Mouse (Mus musculus) macrophage (primary cell): ENCODE measurements around the gene Mlph. TPM values are rescaled to one million over a fixed set of nuclear protein-coding genes. Genes with fewer than 3 reads are reported as not detected.

Source experiments
- H3K27ac ChIP-seq: fragments of 350-480 bp; formaldehyde crosslinking; 2 replicates; pipeline ENCODE4 v1.9.0; 2021
- H3K36me3 ChIP-seq: fragments of 350-480 bp; formaldehyde crosslinking; 2 replicates; pipeline ENCODE4 v1.9.0; 2021; ENCODE audit errors: inconsistent target
- H3K4me3 ChIP-seq: fragments of 350-480 bp; formaldehyde crosslinking; 2 replicates; pipeline ENCODE4 v1.9.0; 2021; ENCODE audit errors: inconsistent target
- H3K79me2 ChIP-seq: fragments of 350-480 bp; formaldehyde crosslinking; 2 replicates; pipeline ENCODE4 v1.9.0; 2021; ENCODE audit errors: inconsistent target
- WGBS: methylation state at CpG from one replicate; pipeline ENCODE4 v1.1.7; 2026; ENCODE audit warnings: inconsistent platforms; ENCODE audit not compliant: missing documents; 5-methylcytosine and 5-hydroxymethylcytosine counted together
- polyA plus RNA-seq: library from polyadenylated mRNA; stranded (reverse); fragments of 250-400 nt; gene quantifications from 3 replicates; pipeline ENCODE4 v1.2.4, GENCODE M21; 2018; ENCODE audit warnings: inconsistent platforms

The Mlph gene
- polyA plus RNA-seq, 1 experiment from 2014 or later = 0.16 TPM

DNA sequence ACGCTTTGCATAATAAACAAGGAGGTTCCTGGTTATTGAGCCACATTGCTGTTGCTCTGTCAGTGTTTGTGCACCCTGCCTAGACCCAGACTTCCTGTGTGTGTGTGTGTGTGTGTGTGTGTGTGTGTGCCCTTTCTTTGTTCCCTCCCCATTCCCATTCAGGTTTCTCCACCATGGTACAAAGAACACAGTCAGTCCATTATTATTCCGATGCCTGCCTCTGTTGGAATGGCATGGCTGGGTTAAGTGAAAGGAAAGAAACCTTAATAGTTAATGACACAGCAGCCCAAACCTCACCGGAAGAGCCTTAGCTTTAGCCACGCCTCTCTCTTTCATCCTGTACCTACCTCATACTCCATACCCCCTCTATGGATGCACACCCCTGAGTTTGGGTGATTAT, 13.6 kb upstream of the Mlph start:
- no peaks in the 10 kb centered on the region for H3K36me3 ChIP-seq
- WGBS = 92% methylated on average over 4 of the region's 4 CpGs
- H3K79me2 ChIP-seq = no peaks in the 10 kb centered on the region
- no peak overlapping the region for H3K4me3 ChIP-seq
- H3K27ac ChIP-seq = no peak overlapping the region

DNA sequence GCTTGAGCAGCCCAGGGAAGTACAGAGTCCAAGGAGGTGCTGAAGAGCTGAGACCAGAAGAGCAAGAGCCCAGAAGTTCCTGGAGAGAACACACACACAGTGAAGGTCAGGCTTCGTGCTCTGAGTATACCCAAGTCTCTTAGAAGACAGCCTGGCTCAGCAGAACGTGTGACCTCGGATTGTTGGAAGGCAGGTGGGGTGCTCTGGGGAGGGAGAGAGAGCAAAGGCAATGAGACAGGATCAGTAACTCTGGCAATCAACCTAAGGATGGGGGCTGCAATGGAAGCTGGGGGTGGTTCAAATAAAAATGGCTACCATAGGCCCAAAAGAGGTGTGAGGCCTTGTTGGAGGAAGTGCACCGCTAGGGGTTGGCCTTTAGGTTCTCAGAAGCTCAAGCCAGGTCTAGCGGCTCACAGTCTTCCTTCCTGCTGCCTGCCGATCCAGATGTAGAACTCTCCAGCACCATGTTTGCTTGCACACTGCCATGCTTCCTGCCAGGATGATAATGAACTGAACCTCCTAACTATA, 13.1 kb upstream of the Mlph start:
- H3K4me3 ChIP-seq = no peak overlapping the region

DNA sequence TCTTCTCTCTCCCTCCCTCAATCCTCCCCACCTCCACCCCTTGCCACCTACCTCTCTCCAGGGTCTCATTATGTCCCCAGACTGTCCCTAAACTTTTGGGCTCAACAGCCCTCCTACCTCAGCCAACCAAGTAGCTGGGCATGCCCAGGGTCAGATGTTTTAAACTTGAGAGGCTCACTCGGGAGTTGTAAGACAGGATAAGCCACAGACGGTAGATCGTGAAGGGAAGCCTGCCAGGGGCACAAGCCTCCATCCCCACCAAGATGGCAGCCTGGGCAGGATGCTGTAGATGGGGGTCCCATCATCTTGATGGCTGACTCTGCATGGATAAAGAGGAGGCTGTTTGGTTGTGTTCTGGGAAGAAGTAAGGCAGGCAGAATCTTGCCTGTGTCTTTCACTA, 12.1 kb upstream of the Mlph start:
- 74% methylated on average over 3 of the region's 3 CpGs for WGBS
- no peaks in the 10 kb centered on the region for H3K36me3 ChIP-seq
- H3K79me2 ChIP-seq = no peaks in the 10 kb centered on the region
- no peak overlapping the region for H3K4me3 ChIP-seq
- no peak overlapping the region for H3K27ac ChIP-seq

More for the DNA sequence above, 13.1 kb upstream of the Mlph start:
- no peaks in the 10 kb centered on the region for H3K36me3 ChIP-seq
- WGBS = 85% methylated on average over 6 of the region's 6 CpGs
- H3K79me2 ChIP-seq = no peaks in the 10 kb centered on the region
- no peak overlapping the region for H3K27ac ChIP-seq

- Histone ChIP-seq H3K27ac (no peak overlapping the region), H3K4me3 (no peak overlapping the region), H3K79me2 (no peaks in the 10 kb centered on the region), H3K36me3 (no peaks in the 10 kb centered on the region)
- 73% methylated on average over 3 of the region's 3 CpGs for WGBS
Measured at GRCm38 (mm10) chr1:90903211-90903945, 11.5 kb upstream of the Mlph start.

DNA sequence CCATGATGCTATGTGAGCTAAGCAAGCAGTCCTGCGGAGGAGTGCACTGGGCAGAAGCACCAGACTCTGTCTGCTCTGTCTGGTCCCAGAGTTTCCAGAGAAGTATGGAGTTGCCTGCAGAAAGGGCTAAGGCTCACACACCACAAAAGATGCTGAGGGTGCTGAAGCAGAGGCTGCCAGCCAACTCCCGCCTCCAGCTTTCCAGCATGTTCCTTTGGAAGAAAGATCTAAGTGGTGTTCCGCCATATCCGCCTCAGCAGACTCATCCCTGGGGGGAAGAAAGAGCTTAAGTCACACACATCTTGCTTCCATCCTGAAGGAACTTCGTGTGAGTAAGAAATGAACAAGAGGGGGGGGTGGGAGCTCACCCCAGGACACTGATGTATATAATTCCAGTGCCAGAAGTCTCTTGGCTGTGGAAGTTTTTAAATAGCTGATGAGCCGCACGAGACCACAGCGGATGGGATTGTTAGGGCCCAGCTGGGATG, 10.9 kb upstream of the Mlph start:
- WGBS = 83% methylated on average over 8 of the region's 8 CpGs

DNA sequence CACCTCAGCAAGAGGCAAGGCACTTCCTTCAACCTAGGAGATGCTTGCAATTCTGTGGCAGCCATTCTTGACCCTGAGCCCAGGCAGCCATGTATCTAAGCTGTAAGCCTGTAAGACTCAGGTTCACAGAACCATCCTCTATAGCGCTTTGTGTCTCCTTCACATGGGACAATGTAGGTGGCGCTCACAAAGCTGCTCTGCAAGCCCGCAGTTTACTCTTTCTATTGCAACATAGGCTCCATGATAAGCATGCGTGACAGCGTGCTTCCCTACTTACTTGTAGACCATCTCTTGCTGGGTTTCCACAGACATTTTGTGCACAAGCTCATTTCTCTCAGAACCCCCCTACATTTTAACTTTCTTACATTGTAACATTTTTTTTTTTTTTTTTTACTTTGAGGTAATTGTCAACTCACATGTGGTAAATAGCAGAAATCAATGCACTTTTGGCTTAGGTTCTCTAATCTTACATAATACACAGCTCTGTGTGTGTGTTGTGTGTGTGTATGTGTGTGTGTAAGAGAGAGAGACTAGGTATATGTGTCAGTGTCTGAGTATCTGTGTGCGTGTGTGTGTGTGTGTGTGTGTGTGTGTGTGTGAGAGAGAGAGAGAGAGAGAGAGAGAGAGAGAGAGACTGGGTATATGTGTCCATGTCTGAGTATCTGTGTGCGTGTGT, 10.0 kb upstream of the Mlph start:
- no peaks in the 10 kb centered on the region for H3K79me2 ChIP-seq
- no peak overlapping the region for H3K27ac ChIP-seq
- no peak overlapping the region for H3K4me3 ChIP-seq
- no peaks in the 10 kb centered on the region for H3K36me3 ChIP-seq
- WGBS = 83% methylated on average over 5 of the region's 7 CpGs

More for the DNA sequence above, 10.9 kb upstream of the Mlph start:
- no peaks in the 10 kb centered on the region for H3K36me3 ChIP-seq
- no peak overlapping the region for H3K4me3 ChIP-seq
- H3K79me2 ChIP-seq = no peaks in the 10 kb centered on the region
- H3K27ac ChIP-seq = no peak overlapping the region

DNA sequence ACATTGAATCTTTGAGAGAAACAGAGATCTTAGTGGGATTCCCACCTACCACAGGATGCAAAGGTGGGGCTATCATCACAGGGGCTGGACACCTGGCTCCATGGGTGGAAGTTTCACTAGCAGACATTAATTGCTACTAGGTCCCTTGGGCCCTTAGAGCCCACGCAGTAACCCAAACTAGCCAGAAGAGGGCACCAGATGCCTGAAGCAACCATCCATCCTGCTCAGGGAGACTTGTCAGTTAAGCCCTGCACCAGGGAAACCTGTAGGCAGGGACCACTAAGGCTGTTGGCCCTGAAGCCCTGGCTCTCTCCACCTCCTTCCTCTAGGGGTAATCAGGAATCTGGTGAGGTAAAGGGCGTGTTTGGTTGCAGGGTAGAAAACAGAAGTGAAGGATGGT, 8.5 kb upstream of the Mlph start:
- Histone ChIP-seq H3K27ac (no peak overlapping the region), H3K4me3 (no peak overlapping the region), H3K79me2 (no peaks in the 10 kb centered on the region), H3K36me3 (no peaks in the 10 kb centered on the region)
- 22% methylated on average over 2 of the region's 2 CpGs for WGBS

DNA sequence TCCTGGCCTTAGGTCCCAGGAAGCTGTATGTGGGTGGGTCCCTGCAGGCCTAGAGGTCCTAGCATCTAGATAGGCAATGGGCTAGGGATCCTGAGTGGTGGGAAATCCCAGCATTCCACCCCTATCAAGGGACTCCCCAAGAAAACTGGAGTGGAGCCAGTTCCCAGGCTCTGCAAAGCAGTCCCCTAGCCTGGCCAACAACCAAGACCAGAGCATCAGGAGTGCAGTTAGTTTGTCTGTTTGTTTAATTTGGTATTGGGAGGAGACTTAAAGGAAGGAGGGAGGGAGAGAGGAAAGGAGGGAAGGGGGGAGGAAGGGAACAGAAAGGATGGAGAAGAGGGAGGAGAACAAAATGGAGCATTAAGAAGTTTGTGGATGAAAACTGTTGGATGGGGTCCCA, 5.7 kb upstream of the Mlph start:
- Histone ChIP-seq H3K27ac (no peak overlapping the region), H3K4me3 (no peak overlapping the region), H3K79me2 (no peaks in the 10 kb centered on the region), H3K36me3 (no peaks in the 10 kb centered on the region)

GRCm38 (mm10) chr1:90909631-90910152, 5.2 kb upstream of the Mlph start:
- Histone ChIP-seq H3K36me3 (no peaks in the 10 kb centered on the region), H3K27ac (no peak overlapping the region), H3K4me3 (no peak overlapping the region), H3K79me2 (no peaks in the 10 kb centered on the region)
- 26% methylated on average over 13 of the region's 17 CpGs for WGBS

DNA sequence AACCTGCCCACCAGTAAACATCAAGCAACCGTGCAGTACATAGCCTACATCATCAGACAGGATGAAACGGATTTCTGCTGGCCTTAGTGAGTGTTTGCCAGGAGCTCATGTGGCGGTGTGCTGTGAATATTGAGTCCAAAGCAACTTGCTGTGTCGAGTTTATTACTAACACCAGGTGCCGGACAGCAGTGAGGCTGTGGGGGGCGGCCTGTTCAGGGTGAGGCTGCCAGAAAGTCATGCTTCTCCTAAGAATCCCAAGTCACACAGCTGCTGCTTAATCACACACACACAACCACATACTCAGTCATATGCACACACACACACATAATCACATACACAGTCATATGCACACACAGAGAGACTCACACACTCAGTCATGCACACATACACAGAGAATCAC, 1.7 kb upstream of the Mlph start:
- H3K36me3 ChIP-seq = no peaks in the 10 kb centered on the region
- 92% methylated on average over 6 of the region's 6 CpGs for WGBS
- H3K4me3 ChIP-seq = no peak overlapping the region
- H3K27ac ChIP-seq = no peak overlapping the region
- no peaks in the 10 kb centered on the region for H3K79me2 ChIP-seq

DNA sequence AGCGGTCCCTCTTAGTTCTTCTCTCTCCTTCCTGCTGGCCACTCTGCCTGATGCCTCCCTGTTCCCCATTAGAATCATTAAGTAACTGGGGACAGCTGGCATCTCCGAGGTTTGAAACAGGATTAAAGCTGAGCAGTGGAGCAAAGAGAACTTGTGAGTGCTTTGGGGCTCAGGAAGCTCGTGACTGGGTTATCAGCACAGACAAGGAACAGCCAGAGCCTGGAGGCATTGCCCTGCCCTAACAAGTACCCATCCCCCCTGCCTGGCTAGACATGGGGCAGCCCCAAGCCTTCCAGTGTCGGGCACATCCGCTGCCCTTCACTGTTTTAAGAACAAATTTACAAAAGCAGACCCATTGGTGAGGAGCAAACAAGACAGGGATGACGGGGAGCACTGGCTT, 2.6 kb downstream of the Mlph start:
- no peaks in the 10 kb centered on the region for H3K36me3 ChIP-seq
- 61% methylated on average over 6 of the region's 6 CpGs for WGBS
- H3K27ac ChIP-seq = no peak overlapping the region
- no peak overlapping the region for H3K4me3 ChIP-seq
- H3K79me2 ChIP-seq = no peaks in the 10 kb centered on the region

GRCm38 (mm10) chr1:90921687-90922086, 6.8 kb downstream of the Mlph start:
- WGBS = 91% methylated on average over 9 of the region's 9 CpGs
- Histone ChIP-seq H3K79me2 (no peaks in the 10 kb centered on the region), H3K36me3 (no peaks in the 10 kb centered on the region), H3K4me3 (no peak overlapping the region), H3K27ac (no peak overlapping the region)

DNA sequence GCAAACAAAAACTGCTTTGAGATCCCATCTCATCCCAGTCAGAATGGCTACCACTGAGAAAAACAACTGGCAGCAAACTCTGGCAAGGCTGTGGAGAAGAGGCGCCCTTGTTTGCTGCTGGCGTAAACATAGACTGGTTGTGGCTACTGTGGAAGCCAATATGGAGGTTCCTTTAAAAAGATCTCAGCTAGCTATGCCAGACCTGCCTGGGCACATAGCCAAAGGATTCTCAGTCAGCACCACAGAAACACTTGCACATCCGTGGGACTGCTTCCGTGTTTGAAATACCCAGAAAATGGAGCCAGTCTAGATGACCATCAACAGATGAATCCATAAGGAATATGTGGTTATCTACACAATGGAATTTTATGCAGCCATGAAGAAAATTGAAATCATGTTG, 11.1 kb downstream of the Mlph start:
- Histone ChIP-seq H3K36me3 (no peaks in the 10 kb centered on the region), H3K27ac (no peak overlapping the region), H3K79me2 (no peaks in the 10 kb centered on the region), H3K4me3 (no peak overlapping the region)
- 80% methylated on average over 4 of the region's 4 CpGs for WGBS

DNA sequence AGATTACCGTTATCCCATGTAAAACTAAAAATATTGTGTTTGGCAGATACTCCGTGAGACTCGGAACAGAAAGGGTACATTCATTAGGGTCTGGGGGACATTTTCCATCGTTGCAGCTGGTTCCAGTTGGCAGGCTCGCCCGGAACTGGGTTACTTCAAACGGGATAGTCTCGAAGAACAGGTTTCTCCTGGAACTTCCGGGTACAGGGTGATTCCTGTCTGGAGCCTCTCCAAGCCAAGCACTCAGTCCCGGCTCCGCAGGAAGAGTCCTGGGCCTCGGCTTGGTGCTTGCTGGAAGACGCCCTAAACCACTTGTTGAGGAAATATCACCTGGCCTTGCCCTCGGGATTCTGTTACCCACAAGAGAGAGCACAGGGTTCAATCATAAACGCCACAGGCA, 12.4 kb downstream of the Mlph start:
- no peak overlapping the region for H3K27ac ChIP-seq
- WGBS = 58% methylated on average over 15 of the region's 15 CpGs
- no peak overlapping the region for H3K4me3 ChIP-seq
- no peaks in the 10 kb centered on the region for H3K79me2 ChIP-seq
- H3K36me3 ChIP-seq = no peaks in the 10 kb centered on the region

- Histone ChIP-seq H3K27ac (no peak overlapping the region), H3K36me3 (no peaks in the 10 kb centered on the region), H3K79me2 (no peaks in the 10 kb centered on the region), H3K4me3 (no peak overlapping the region)
- 32% methylated on average over 23 of the region's 23 CpGs for whole genome bisulfite sequencing
Measured at GRCm38 (mm10) chr1:90927929-90928574, 13.2 kb downstream of the Mlph start.
